Mouse (Mus musculus) testis, adult 2 months (tissue): ENCODE results near the gene Preb. TPM values are rescaled to one million over a fixed set of nuclear protein-coding genes. Genes with fewer than 3 reads are reported as not detected.

Experiments
- H3K27ac ChIP-seq: fragments of 200-500 bp; 2 replicates; pipeline ENCODE4 v1.5.1; 2012; ENCODE audit warnings: low read depth, low read length; ENCODE audit not compliant: control insufficient read depth, insufficient read depth
- H3K27me3 ChIP-seq: fragments of 200-500 bp; 2 replicates; pipeline ENCODE4 v1.6.1; 2012; ENCODE audit warnings: mild to moderate bottlenecking, low read length, moderate library complexity; ENCODE audit not compliant: control insufficient read depth, insufficient read depth
- H3K36me3 ChIP-seq: fragments of 200-500 bp; 2 replicates; pipeline ENCODE4 v1.6.1; 2012; ENCODE audit warnings: mild to moderate bottlenecking, low read length; ENCODE audit not compliant: control insufficient read depth, insufficient read depth
- H3K4me1 ChIP-seq: fragments of 200-500 bp; 2 replicates; pipeline ENCODE4 v1.6.1; 2012; ENCODE audit warnings: low read length; ENCODE audit not compliant: control insufficient read depth, insufficient read depth
- H3K4me3 ChIP-seq: fragments of 200-500 bp; 2 replicates; pipeline ENCODE4 v1.5.1; 2012; ENCODE audit warnings: low read depth, mild to moderate bottlenecking, low read length, moderate library complexity, mixed read lengths; ENCODE audit not compliant: control insufficient read depth
- CTCF ChIP-seq: fragments of 200-500 bp; IDR thresholded peaks from 2 replicates; pipeline ENCODE4 v1.5.1; 2012; ENCODE audit warnings: low read depth, mild to moderate bottlenecking, inconsistent platforms, low read length, moderate library complexity; ENCODE audit not compliant: control insufficient read depth, insufficient read depth, insufficient replicate concordance
- POLR2A ChIP-seq: fragments of 200-500 bp; IDR thresholded peaks from 2 replicates; pipeline ENCODE4 v1.6.1; 2012; ENCODE audit warnings: low read depth, mild to moderate bottlenecking, inconsistent platforms, low read length, moderate library complexity; ENCODE audit not compliant: control insufficient read depth
- polyA plus RNA-seq: library from polyadenylated mRNA; depleted of rRNA; stranded (reverse); fragments of >200 nt; gene quantifications from 2 replicates; pipeline ENCODE4 v1.2.3, GENCODE M21; 2012

The Preb gene
- polyA plus RNA-seq, 1 experiment = 79.5 TPM

GRCm38 (mm10) chr5:30927945-30928529 is 32.1 kb downstream of the Preb start:
- Histone ChIP-seq H3K4me3 (no peak overlapping the region), H3K27ac (no peak overlapping the region), H3K36me3 (no peaks in the 10 kb centered on the region), H3K4me1 (no peaks in the 10 kb centered on the region), H3K27me3 (no peaks in the 10 kb centered on the region)
- TF ChIP-seq POLR2A = no peak
- no peak for TF ChIP-seq CTCF

GRCm38 (mm10) chr5:30926073-30926472 is 34.1 kb downstream of the Preb start:
- no peak overlapping the region for H3K27ac ChIP-seq
- H3K4me1 ChIP-seq = peaks cover 12% of the 10 kb centered on the region
- no peaks in the 10 kb centered on the region for H3K27me3 ChIP-seq
- no peak overlapping the region for H3K4me3 ChIP-seq
- TF ChIP-seq CTCF (no peak), POLR2A (no peak)
- H3K36me3 ChIP-seq = no peaks in the 10 kb centered on the region

GRCm38 (mm10) chr5:30925217-30925616 is 34.9 kb downstream of the Preb start:
- Histone ChIP-seq H3K27me3 (no peaks in the 10 kb centered on the region), H3K4me1 (peaks cover 20% of the 10 kb centered on the region), H3K36me3 (no peaks in the 10 kb centered on the region), H3K27ac (no peak overlapping the region), H3K4me3 (no peak overlapping the region)
- TF ChIP-seq CTCF (no peak), POLR2A (no peak)

- Histone ChIP-seq H3K4me3 (no peak overlapping the region), H3K27me3 (no peaks in the 10 kb centered on the region), H3K27ac (no peak overlapping the region), H3K36me3 (no peaks in the 10 kb centered on the region), H3K4me1 (peaks cover 21% of the 10 kb centered on the region)
- TF ChIP-seq POLR2A (no peak), CTCF (no peak)
Measured at GRCm38 (mm10) chr5:30924614-30925013, 35.5 kb downstream of the Preb start.

- Histone ChIP-seq H3K4me3 (no peak overlapping the region), H3K27me3 (no peaks in the 10 kb centered on the region)
- TF ChIP-seq CTCF = no peak
- no peak for TF ChIP-seq POLR2A
Measured at GRCm38 (mm10) chr5:30923119-30923518, 37.0 kb downstream of the Preb start.

GRCm38 (mm10) chr5:30922581-30923041 is 37.5 kb downstream of the Preb start:
- Histone ChIP-seq H3K36me3 (no peaks in the 10 kb centered on the region), H3K4me3 (no peak overlapping the region), H3K27ac (no peak overlapping the region), H3K4me1 (peaks cover 21% of the 10 kb centered on the region), H3K27me3 (no peaks in the 10 kb centered on the region)
- TF ChIP-seq POLR2A (no peak), CTCF (no peak)

More at GRCm38 (mm10) chr5:30923119-30923518, 37.0 kb downstream of the Preb start:
- H3K4me1 ChIP-seq = peaks cover 21% of the 10 kb centered on the region
- no peak overlapping the region for H3K27ac ChIP-seq
- H3K36me3 ChIP-seq = no peaks in the 10 kb centered on the region

GRCm38 (mm10) chr5:30921256-30922033 is 38.7 kb downstream of the Preb start, which contains the start of gene Khk:
TSS of gene Khk (plus strand) at chr5:30921431.
- Histone ChIP-seq H3K4me1 (peaks cover 21% of the 10 kb centered on the region), H3K36me3 (no peaks in the 10 kb centered on the region), H3K27me3 (no peaks in the 10 kb centered on the region), H3K27ac (peak within 1 kb of the TSS; percentile 78), H3K4me3 (peak within 1 kb of the TSS; percentile 94)
- peak; percentile 94 for TF ChIP-seq CTCF
- no peak; the same call in 1 of the 2 replicates for TF ChIP-seq POLR2A
